ENCODE assay signal across 8 mouse cellular contexts in genomic region chr16:55950946-55951678, GRCm38 (mm10). TPM values are rescaled to one million over a fixed set of nuclear protein-coding genes. Genes with fewer than 3 reads are reported as not detected.
DNase-seq lines count a peak whose midpoint lies in the region; ATAC-seq and TF ChIP-seq lines count a peak whose summit lies in the region.

No protein-coding gene starts in this region.

- no peaks in the 10 kb centered on the region for H3K9me3 ChIP-seq in limb, embryonic 14.5 days (ENCODE audit: control insufficient read depth, low read length)
- no peaks in the 10 kb centered on the region for H3K9me3 ChIP-seq in midbrain, embryonic 14.5 days (ENCODE audit: control insufficient read depth, low read length)

- no peaks in the 10 kb centered on the region for H3K4me1 ChIP-seq in limb, embryonic 14.5 days (ENCODE audit: control insufficient read depth, insufficient read depth, low read length)
- H3K4me1 ChIP-seq in midbrain, embryonic 14.5 days (ENCODE audit: control insufficient read depth, insufficient read depth, low read length): no peaks in the 10 kb centered on the region

- ATAC-seq in limb, embryonic 14.5 days (ENCODE audit: low FRiP score, low read depth): peak; percentile 37; the same call in 1 of the 2 replicates
- peak; percentile 55; the same call in 1 of the 2 replicates for ATAC-seq in midbrain, embryonic 14.5 days (ENCODE audit: low FRiP score, low TSS enrichment)

- peak; percentile 78 for DNase-seq in right cerebral cortex, adult 18-20 months
- no peak for DNase-seq in right cerebral cortex, postnatal 36 days (ENCODE audit: low spot score in 2 of 2)
- peak; percentile 88 to 90 for DNase-seq in cerebellum, postnatal 14 days
- DNase-seq in gastrocnemius, postnatal 14 days: peak; percentile 39
- peak; percentile 68 for DNase-seq in kidney, adult 18-20 months
- peak; percentile 79 for DNase-seq in limb, embryonic 14.5 days (ENCODE audit: low spot score)
- peak; percentile 92 for DNase-seq in midbrain, embryonic 14.5 days
- DNase-seq in spleen, adult 12 weeks (ENCODE audit: low spot score): peak; percentile 69

- no peak for TF ChIP-seq POLR2A in limb, embryonic 14.5 days (IDR thresholded peaks at IDR 0.05; ENCODE audit: borderline replicate concordance, extremely low read depth, insufficient read depth, insufficient read length)

- no peak overlapping the region for H3K27ac ChIP-seq in limb, embryonic 14.5 days (replicated peaks; ENCODE audit: low read depth, low read length)
- no peak overlapping the region for H3K27ac ChIP-seq in midbrain, embryonic 14.5 days (replicated peaks; ENCODE audit: low read depth, low read length)

- H3K4me3 ChIP-seq in limb, embryonic 14.5 days (replicated peaks; ENCODE audit: low read length): no peak overlapping the region
- H3K4me3 ChIP-seq in midbrain, embryonic 14.5 days (replicated peaks; ENCODE audit: low read depth, low read length): no peak overlapping the region

- H3K36me3 ChIP-seq in limb, embryonic 14.5 days (ENCODE audit: control insufficient read depth, insufficient read depth, low read length): no peaks in the 10 kb centered on the region
- H3K36me3 ChIP-seq in midbrain, embryonic 14.5 days (ENCODE audit: control insufficient read depth, insufficient read depth, low read length): no peaks in the 10 kb centered on the region

- H3K9ac ChIP-seq in limb, embryonic 14.5 days (ENCODE audit: low read depth, low read length, severe bottlenecking): no peak overlapping the region
- no peak overlapping the region for H3K9ac ChIP-seq in midbrain, embryonic 14.5 days (replicated peaks; ENCODE audit: low read length)

- no peak overlapping the region for H3K4me2 ChIP-seq in limb, embryonic 14.5 days (replicated peaks; ENCODE audit: low read depth, low read length, severe bottlenecking)
- H3K4me2 ChIP-seq in midbrain, embryonic 14.5 days (ENCODE audit: low read length): no peak overlapping the region

- no peaks in the 10 kb centered on the region for H3K27me3 ChIP-seq in limb, embryonic 14.5 days (ENCODE audit: control insufficient read depth, insufficient read depth, low read length)
- H3K27me3 ChIP-seq in midbrain, embryonic 14.5 days (ENCODE audit: control insufficient read depth, insufficient read depth, low read length): no peaks in the 10 kb centered on the region

- WGBS in limb, embryonic 14.5 days: 43% methylated on average over 19 of the region's 19 CpGs
- 42% methylated on average over 19 of the region's 19 CpGs for WGBS in midbrain, embryonic 14.5 days

- intact Hi-C loops in gastrocnemius, postnatal 14 days (cut with DNase I; ENCODE audit: low total_unique reads): no loop called here

RNA-seq across cellular contexts. Expression of gene Rpl24, which starts 15.0 kb away (rescaled TPM):
- total RNA-seq in gastrocnemius, postnatal 14 days (2021): 100 to 1,000 TPM; 648 to 762 TPM
- polyA plus RNA-seq in limb, embryonic 14.5 days (2012; rRNA removed): 481 and 816 TPM in 2 replicates
- 867 and 876 TPM in 2 replicates for polyA plus RNA-seq in limb, embryonic 14.5 days (2014; fragmentation: Nextera tagmentation; extraction: Ambion mirVana)
- 580 and 653 TPM in 2 replicates for polyA plus RNA-seq in midbrain, embryonic 14.5 days (2014; fragmentation: Nextera tagmentation; extraction: Ambion mirVana)

RNA-seq across cellular contexts. Expression of gene Cep97, which starts 16.5 kb away (rescaled TPM):
- 1 to 10 TPM; 4.0 to 4.3 TPM for total RNA-seq in gastrocnemius, postnatal 14 days (2021)
- 7.0 and 7.4 TPM in 2 replicates for polyA plus RNA-seq in limb, embryonic 14.5 days (2012; rRNA removed)
- 8.0 and 9.1 TPM in 2 replicates for polyA plus RNA-seq in limb, embryonic 14.5 days (2014; fragmentation: Nextera tagmentation; extraction: Ambion mirVana)
- 14.5 and 20.8 TPM in 2 replicates for polyA plus RNA-seq in midbrain, embryonic 14.5 days (2014; fragmentation: Nextera tagmentation; extraction: Ambion mirVana)

RNA-seq across cellular contexts. Expression of gene Zbtb11, which starts 22.6 kb away (rescaled TPM):
- 1 to 10 TPM; 6.2 to 7.2 TPM for total RNA-seq in gastrocnemius, postnatal 14 days (2021)
- polyA plus RNA-seq in limb, embryonic 14.5 days (2012; rRNA removed): 10.2 and 12.3 TPM in 2 replicates
- 17.7 and 22.1 TPM in 2 replicates for polyA plus RNA-seq in limb, embryonic 14.5 days (2014; fragmentation: Nextera tagmentation; extraction: Ambion mirVana)
- 20.5 and 24.4 TPM in 2 replicates for polyA plus RNA-seq in midbrain, embryonic 14.5 days (2014; fragmentation: Nextera tagmentation; extraction: Ambion mirVana)

RNA-seq across cellular contexts. Expression of gene Nxpe3, which starts 56.0 kb away (rescaled TPM):
- total RNA-seq in gastrocnemius, postnatal 14 days (2021): under 1 TPM; 0.31 to 0.33 TPM
- polyA plus RNA-seq in limb, embryonic 14.5 days (2012; rRNA removed): 1.2 and 1.3 TPM in 2 replicates
- 0.55 TPM in 2 replicates for polyA plus RNA-seq in limb, embryonic 14.5 days (2014; fragmentation: Nextera tagmentation; extraction: Ambion mirVana)
- polyA plus RNA-seq in midbrain, embryonic 14.5 days (2014; fragmentation: Nextera tagmentation; extraction: Ambion mirVana): 1.6 and 1.7 TPM in 2 replicates

Comparison
In these comparisons a context has a peak if more than half of its experiments do, and no peak if none do; other contexts are left out.
1. DNase-seq: peak in right cerebral cortex, adult 18-20 months (single experiment), cerebellum, postnatal 14 days (2 of 2), gastrocnemius, postnatal 14 days (single experiment), kidney, adult 18-20 months (single experiment), limb, embryonic 14.5 days (single experiment), midbrain, embryonic 14.5 days (single experiment) and spleen, adult 12 weeks (single experiment); none in right cerebral cortex, postnatal 36 days (0 of 2).